Mouse (Mus musculus): Measurements from ENCODE around the gene 4932415D10Rik. TPM values are rescaled to one million over a fixed set of nuclear protein-coding genes. Genes with fewer than 3 reads are reported as not detected.

The 4932415D10Rik gene
- polyA plus RNA-seq, 1 experiment from 2014 or later = not detected

Other genes with a start within 250 kb of the 4932415D10Rik start
- 4.2 and 5.0 TPM in 2 replicates for gene BC024063, start 233.2 kb downstream of the 4932415D10Rik start, polyA plus RNA-seq (2015; fragmentation: Nextera tagmentation; extraction: Ambion mirVana)
- 6.1 TPM in 2 replicates for gene AU041133, start 188.6 kb downstream of the 4932415D10Rik start, polyA plus RNA-seq (2015; fragmentation: Nextera tagmentation; extraction: Ambion mirVana)
- gene Zfp938, start 75.3 kb downstream of the 4932415D10Rik start, polyA plus RNA-seq (2015; fragmentation: Nextera tagmentation; extraction: Ambion mirVana) = 14.1 and 14.5 TPM in 2 replicates
- gene Gm4924, start 37.7 kb upstream of the 4932415D10Rik start, polyA plus RNA-seq (2015; fragmentation: Nextera tagmentation; extraction: Ambion mirVana) = 10.4 and 10.6 TPM in 2 replicates
- gene Gm1553, start 176.0 kb upstream of the 4932415D10Rik start, polyA plus RNA-seq (2015; fragmentation: Nextera tagmentation; extraction: Ambion mirVana) = not detected in 2 replicates